Mouse (Mus musculus) forebrain, embryonic 14.5 days (tissue): ENCODE data around the gene Ciart. TPM values are rescaled to one million over a fixed set of nuclear protein-coding genes. Genes with fewer than 3 reads are reported as not detected.

Experiments used
- ATAC-seq: fragments of 200-750 bp; cut with Nextera tagmentation; 2 replicates; pipeline ENCODE4 v1.8.0; 2017; ENCODE audit warnings: mild to moderate bottlenecking, moderate library complexity
- DNase-seq: peaks from one replicate; pipeline ENCODE4 v3.0.0-alpha.2; 2015; ENCODE audit warnings: low spot score
- H3K27ac ChIP-seq: fragments of 300-500 bp; sonication (generic); 2 replicates; pipeline ENCODE4 v1.5.1; 2014; ENCODE audit warnings: low read depth, mild to moderate bottlenecking, control low read depth, low read length, moderate library complexity
- H3K27me3 ChIP-seq: fragments of 300-500 bp; sonication (generic); replicated peaks from 2 replicates; pipeline ENCODE4 v1.6.1; 2014; ENCODE audit warnings: low read length, control low read depth, mixed read lengths; ENCODE audit not compliant: control insufficient read depth, insufficient read depth
- H3K36me3 ChIP-seq: fragments of 300-500 bp; sonication (generic); 2 replicates; pipeline ENCODE4 v1.6.1; 2014; ENCODE audit warnings: low read length, control low read depth; ENCODE audit not compliant: control insufficient read depth, insufficient read depth
- H3K4me1 ChIP-seq: fragments of 300-500 bp; sonication (generic); 2 replicates; pipeline ENCODE4 v1.6.1; 2014; ENCODE audit warnings: antibody characterized with exemption, low read length, control low read depth; ENCODE audit not compliant: control insufficient read depth, insufficient read depth
- H3K4me2 ChIP-seq: fragments of 300-500 bp; sonication (generic); 2 replicates; pipeline ENCODE4 v1.6.1; 2014; ENCODE audit warnings: mild to moderate bottlenecking, control low read depth, low read length
- H3K4me3 ChIP-seq: fragments of 300-500 bp; sonication (generic); 2 replicates; pipeline ENCODE4 v1.5.1; 2014; ENCODE audit warnings: low read depth, low read length, control low read depth
- H3K9ac ChIP-seq: fragments of 300-500 bp; sonication (generic); 2 replicates; pipeline ENCODE4 v1.6.1; 2014; ENCODE audit warnings: mild to moderate bottlenecking, low read length, control low read depth, moderate library complexity
- H3K9me3 ChIP-seq: fragments of 300-500 bp; sonication (generic); replicated peaks from 2 replicates; pipeline ENCODE4 v1.6.1; 2016; ENCODE audit warnings: low read length, control low read depth, mixed read lengths; ENCODE audit not compliant: control insufficient read depth
- WGBS: fragments of 180-500 bp; shearing (Covaris S2); extraction: QIAGEN DNeasy Blood & Tissue Kit; methylation state at CpG from one replicate; pipeline ENCODE4 v1.1.7; 2014; 5-methylcytosine and 5-hydroxymethylcytosine counted together
- polyA plus RNA-seq: library from polyadenylated mRNA; unstranded; fragments of >200 nt; fragmentation: Nextera tagmentation; extraction: Ambion mirVana; gene quantifications from 2 replicates; pipeline ENCODE4 v1.2.1, GENCODE M21; 2014

Ciart gene
- polyA plus RNA-seq, 1 experiment from 2014 or later: 2.8 TPM

DNA sequence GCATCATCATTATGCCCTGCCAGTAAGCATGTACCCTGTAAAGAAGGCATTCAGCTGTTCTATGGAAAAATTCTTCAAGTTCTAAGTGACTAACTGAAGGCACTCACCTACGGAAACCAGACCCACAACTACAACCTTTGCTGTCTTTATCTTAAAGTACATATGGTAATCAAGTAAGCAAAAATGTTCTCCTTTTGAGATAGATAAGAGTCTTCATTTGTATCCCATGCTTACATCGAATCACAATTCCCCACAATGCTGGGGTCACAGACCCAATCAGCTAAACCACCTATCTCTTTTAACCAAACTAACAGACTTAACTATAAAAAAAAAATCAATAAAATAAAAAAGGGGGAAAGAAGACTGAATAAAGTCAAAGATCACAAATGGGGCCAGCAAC lies 42.8 kb downstream of the Ciart start:
- Histone ChIP-seq H3K27ac (no peak overlapping the region), H3K9ac (no peak overlapping the region), H3K9me3 (no peaks in the 10 kb centered on the region), H3K4me2 (no peak overlapping the region), H3K27me3 (no peaks in the 10 kb centered on the region), H3K36me3 (peaks cover 81% of the 10 kb centered on the region), H3K4me3 (no peak overlapping the region), H3K4me1 (no peaks in the 10 kb centered on the region)
- ATAC-seq (no peak), DNase-seq (no peak)
- 97% methylated on average over 2 of the region's 2 CpGs for WGBS

DNA sequence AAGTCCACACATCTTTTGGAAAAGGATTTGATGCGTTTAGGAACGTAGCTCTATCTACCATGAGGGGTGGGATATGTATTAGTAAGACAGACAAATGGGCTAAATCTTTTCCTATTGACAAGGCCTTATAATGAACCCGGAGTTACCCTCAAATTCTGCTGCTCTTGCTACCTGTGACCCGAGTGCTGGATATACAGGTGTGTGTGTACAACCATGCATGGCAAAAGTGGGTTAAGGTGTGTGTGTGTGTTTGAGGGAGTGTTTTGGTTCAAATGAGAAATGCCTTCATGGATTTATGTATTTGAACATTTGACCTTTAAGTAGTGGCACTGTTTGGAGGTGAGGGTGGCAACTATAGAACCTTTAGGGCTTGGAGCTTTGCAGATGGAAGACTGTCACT lies 53.0 kb downstream of the Ciart start:
- no peak overlapping the region for H3K4me3 ChIP-seq
- H3K27me3 ChIP-seq: no peaks in the 10 kb centered on the region
- peaks cover 49% of the 10 kb centered on the region for H3K36me3 ChIP-seq
- WGBS: 97% methylated on average over 4 of the region's 4 CpGs
- no peak overlapping the region for H3K4me2 ChIP-seq
- DNase-seq (no peak), ATAC-seq (no peak)
- no peaks in the 10 kb centered on the region for H3K9me3 ChIP-seq
- H3K27ac ChIP-seq: no peak overlapping the region
- H3K4me1 ChIP-seq: no peaks in the 10 kb centered on the region
- H3K9ac ChIP-seq: no peak overlapping the region

Other genes starting within 250 kb of the Ciart start
- 50.3 and 50.8 TPM in 2 replicates for gene Mcl1, start 223.5 kb downstream of the Ciart start, polyA plus RNA-seq
- gene Adamtsl4, start 194.3 kb downstream of the Ciart start, polyA plus RNA-seq: 0.13 and 0.72 TPM in 2 replicates
- 6.6 and 9.0 TPM in 2 replicates for gene Ecm1, start 142.7 kb downstream of the Ciart start, polyA plus RNA-seq
- gene Tars2, start 122.0 kb downstream of the Ciart start, polyA plus RNA-seq: 46.6 and 50.7 TPM in 2 replicates
- 14.3 and 18.4 TPM in 2 replicates for gene Rprd2, start 63.4 kb downstream of the Ciart start, polyA plus RNA-seq
- 40.7 and 47.4 TPM in 2 replicates for gene Prpf3, start 26.4 kb downstream of the Ciart start, polyA plus RNA-seq
- 280 and 333 TPM in 2 replicates for gene Mrps21, start 10.7 kb downstream of the Ciart start, polyA plus RNA-seq
- gene BC028528, start 9.8 kb upstream of the Ciart start, polyA plus RNA-seq: 13.1 and 15.4 TPM in 2 replicates
- gene Aph1a, start 11.7 kb upstream of the Ciart start, polyA plus RNA-seq: 48.8 and 51.7 TPM in 2 replicates
- 15.5 and 19.9 TPM in 2 replicates for gene Car14, start 22.4 kb upstream of the Ciart start, polyA plus RNA-seq
- gene Anp32e, start 47.0 kb upstream of the Ciart start, polyA plus RNA-seq: 49.1 and 50.0 TPM in 2 replicates
- gene Plekho1, start 113.8 kb upstream of the Ciart start, polyA plus RNA-seq: 67.4 and 75.6 TPM in 2 replicates
- 48.3 and 54.8 TPM in 2 replicates for gene Vps45, start 176.2 kb upstream of the Ciart start, polyA plus RNA-seq
- gene Otud7b, start 222.3 kb upstream of the Ciart start, polyA plus RNA-seq: 4.0 and 4.4 TPM in 2 replicates